Mouse (Mus musculus): ENCODE results near the gene Mapt.

Gene Mapt

GRCm38 (mm10) chr11:104279049-104279448 lies 47.9 kb downstream of the Mapt start:
- DNase-seq = no peak

GRCm38 (mm10) chr11:104279538-104279937 lies 48.3 kb downstream of the Mapt start:
- DNase-seq = no peak

- no peak for DNase-seq
Measured at GRCm38 (mm10) chr11:104281501-104281900, 50.3 kb downstream of the Mapt start.

GRCm38 (mm10) chr11:104287113-104287512 lies 55.9 kb downstream of the Mapt start:
- no peak for DNase-seq

- no peak for DNase-seq
Measured at GRCm38 (mm10) chr11:104288835-104289198, 57.6 kb downstream of the Mapt start.

- DNase-seq = peak; percentile 57
Measured at GRCm38 (mm10) chr11:104289199-104290031, 58.2 kb downstream of the Mapt start.

GRCm38 (mm10) chr11:104292443-104293220 lies 61.4 kb downstream of the Mapt start:
- DNase-seq = no peak

- DNase-seq = no peak
Measured at GRCm38 (mm10) chr11:104293241-104293640, 62.1 kb downstream of the Mapt start.

- no peak for DNase-seq
Measured at GRCm38 (mm10) chr11:104295145-104295544, 64.0 kb downstream of the Mapt start.

GRCm38 (mm10) chr11:104295656-104296055 lies 64.5 kb downstream of the Mapt start:
- DNase-seq = no peak

- DNase-seq = no peak
Measured at GRCm38 (mm10) chr11:104297671-104298070, 66.5 kb downstream of the Mapt start.

GRCm38 (mm10) chr11:104302628-104303027 lies 71.4 kb downstream of the Mapt start:
- DNase-seq = no peak

GRCm38 (mm10) chr11:104303088-104303960 lies 72.1 kb downstream of the Mapt start:
- DNase-seq = no peak

- DNase-seq = no peak
Measured at GRCm38 (mm10) chr11:104305711-104306110, 74.5 kb downstream of the Mapt start.

GRCm38 (mm10) chr11:104306483-104306882 lies 75.3 kb downstream of the Mapt start:
- no peak for DNase-seq

GRCm38 (mm10) chr11:104307136-104307535 lies 75.9 kb downstream of the Mapt start:
- no peak for DNase-seq

GRCm38 (mm10) chr11:104309377-104310225 lies 78.4 kb downstream of the Mapt start:
- no peak for DNase-seq

- DNase-seq = no peak
Measured at GRCm38 (mm10) chr11:104310226-104310887, 79.2 kb downstream of the Mapt start.

- DNase-seq = no peak
Measured at GRCm38 (mm10) chr11:104311643-104312042, 80.5 kb downstream of the Mapt start.

- DNase-seq = peak; percentile 82
Measured at GRCm38 (mm10) chr11:104315703-104316102, 84.5 kb downstream of the Mapt start.

GRCm38 (mm10) chr11:104316685-104317400 lies 85.7 kb downstream of the Mapt start:
- DNase-seq = no peak
